Mouse (Mus musculus) right cerebral cortex, postnatal 25 days (tissue): ENCODE data around the gene Rgs9bp.

Experiments used
- DNase-seq: peaks from one replicate; pipeline ENCODE4 v3.0.0; 2022

The Rgs9bp gene

DNA sequence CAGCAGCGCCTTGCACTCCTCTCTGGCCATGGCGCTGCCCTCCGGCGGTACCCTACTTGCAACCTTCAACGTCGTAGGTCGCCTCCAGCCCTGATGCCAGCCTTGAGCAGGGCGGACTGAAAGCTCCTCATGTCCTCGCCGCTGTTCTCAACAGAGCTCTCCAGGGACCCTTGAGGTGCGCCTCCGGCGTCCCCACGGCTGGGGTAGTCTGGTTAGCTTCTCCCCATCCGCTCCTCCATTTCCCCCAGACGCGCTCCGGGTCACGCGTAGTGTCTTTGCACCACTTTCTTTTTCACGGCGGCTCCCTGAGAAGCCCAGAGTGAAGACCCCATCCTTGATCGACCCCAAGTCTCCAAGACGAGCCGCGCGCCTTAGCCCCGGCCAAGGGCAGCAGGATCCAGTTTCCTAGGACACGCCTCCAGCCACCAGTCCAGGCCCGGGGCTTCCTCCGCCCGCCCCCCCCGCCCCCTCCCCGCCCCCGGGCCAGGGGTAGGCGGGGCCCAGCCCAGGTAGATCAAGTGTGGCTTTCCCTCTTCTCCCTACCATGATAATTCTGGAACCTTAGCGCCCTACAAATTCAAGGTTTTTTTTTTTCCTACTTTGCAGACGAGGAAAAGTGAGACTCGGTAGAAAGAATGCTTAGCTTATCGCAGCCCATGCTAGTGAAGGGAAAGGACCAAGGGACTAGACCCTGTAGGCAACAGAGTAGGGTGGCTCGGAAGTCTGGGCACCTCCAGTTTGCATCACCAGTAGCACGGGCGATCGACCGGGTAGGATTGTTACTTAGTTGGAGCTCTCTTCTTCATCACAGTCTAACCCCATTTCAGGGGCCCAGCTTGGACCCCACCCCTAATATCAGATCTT, at the start of gene Rgs9bp:
Gene Rgs9bp, minus strand, starts transcription at position 392 of the 864 bp plus-strand sequence.
- no peak for DNase-seq

DNA sequence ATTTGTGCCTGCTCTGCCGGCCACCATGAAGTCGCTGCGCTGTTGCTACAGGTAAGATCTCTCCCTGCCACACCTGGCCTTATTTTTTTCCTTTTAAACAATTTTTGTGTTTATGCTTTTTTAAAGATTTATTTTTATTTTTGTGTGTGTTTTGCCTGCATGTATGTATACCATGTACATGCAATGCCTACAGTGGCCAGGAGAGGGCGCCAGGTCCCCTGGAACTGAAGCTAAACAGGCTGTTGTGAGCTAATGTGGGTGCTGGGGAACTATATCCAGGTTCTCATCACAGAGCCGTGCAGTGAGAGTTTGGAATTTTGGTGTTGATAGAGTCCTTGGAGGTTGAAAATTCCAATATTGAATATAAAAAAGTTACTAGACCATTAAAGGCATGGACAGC, 43.1 kb upstream of the Rgs9bp start:
- DNase-seq: no peak

DNA sequence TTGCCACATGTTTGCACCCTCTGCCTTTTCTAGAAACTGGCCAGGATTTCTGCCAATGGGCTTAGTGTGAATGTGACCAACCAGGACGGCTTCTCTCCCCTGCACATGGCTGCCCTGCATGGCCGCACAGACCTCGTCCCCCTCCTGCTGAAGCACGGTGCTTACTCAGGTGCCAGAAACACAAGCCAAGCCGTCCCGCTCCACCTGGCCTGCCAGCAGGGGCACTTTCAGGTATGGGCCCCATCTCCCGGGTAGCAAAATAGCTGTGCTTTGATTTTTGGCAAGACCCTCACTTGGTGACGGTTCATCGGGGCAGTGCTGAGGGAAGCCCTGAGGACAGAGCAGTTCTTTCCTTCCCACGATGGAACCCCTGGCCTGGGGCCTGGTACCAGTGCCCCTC, 42.0 kb upstream of the Rgs9bp start:
- no peak for DNase-seq

GRCm38 (mm10) chr7:35626038-35626437, 40.7 kb upstream of the Rgs9bp start:
- no peak for DNase-seq

GRCm38 (mm10) chr7:35622626-35623025, 37.2 kb upstream of the Rgs9bp start:
- no peak for DNase-seq

- DNase-seq: no peak
Observed at GRCm38 (mm10) chr7:35617513-35617912, 32.1 kb upstream of the Rgs9bp start.

DNA sequence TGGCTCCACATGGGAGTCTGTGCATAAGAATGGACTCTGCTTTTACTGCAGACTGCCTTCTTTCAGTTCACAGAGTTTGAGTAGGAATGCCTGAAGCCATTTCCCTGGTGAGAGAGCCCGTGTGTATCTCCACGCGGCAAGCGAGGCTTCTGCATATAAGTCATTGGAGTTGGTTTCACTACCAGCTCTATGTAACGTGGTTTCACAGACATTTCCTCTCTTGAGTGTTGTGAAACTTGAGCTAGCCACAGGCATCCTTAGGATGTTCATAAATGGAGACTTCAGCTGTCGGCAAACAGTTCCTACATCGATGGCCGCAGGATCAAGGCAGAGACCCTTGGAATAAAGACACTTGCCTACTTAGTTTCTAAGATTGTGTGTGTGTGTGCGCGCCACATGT, 23.9 kb upstream of the Rgs9bp start:
- no peak for DNase-seq

DNA sequence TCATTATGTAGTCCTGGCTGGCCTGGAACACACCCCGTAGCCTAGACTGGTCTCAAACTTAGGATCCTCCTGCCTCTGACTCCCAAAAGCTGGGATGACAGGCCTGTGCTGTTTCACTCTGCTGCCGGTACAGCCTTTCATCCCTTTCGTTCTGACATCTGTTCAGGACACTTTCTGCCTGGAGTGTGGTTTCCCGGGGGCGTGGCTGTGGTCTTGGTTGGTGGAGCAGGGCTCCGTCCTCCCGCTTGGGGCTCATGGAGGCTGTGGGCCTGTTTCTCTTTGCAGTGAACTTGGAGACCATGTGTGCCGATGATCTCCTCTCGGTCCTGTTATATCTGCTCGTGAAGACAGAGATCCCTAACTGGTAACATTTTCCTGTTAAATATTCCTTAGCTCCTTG, 21.4 kb upstream of the Rgs9bp start:
- no peak for DNase-seq

GRCm38 (mm10) chr7:35602766-35603165, 17.4 kb upstream of the Rgs9bp start:
- DNase-seq: no peak

DNA sequence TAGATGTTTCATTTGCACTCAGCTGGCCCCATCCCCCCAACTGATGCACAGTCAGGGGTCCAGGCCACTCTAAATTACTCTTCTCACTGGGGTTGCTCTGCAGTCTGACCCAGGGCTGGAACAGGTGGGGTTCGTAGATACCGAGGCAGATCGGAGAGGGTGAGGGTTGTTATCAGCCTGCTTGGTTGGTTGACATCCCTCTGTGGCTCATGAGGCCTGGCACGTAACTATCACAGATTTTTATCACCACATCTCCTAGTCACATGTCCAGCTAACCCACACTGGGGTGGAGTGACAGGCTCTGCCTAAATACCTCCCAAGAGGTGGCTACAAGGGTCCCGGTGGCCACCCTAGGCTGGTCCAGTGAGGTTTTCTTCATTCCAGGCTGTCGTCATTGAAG, 15.7 kb upstream of the Rgs9bp start:
- DNase-seq: no peak

GRCm38 (mm10) chr7:35600031-35600430, 14.6 kb upstream of the Rgs9bp start:
- DNase-seq: no peak

DNA sequence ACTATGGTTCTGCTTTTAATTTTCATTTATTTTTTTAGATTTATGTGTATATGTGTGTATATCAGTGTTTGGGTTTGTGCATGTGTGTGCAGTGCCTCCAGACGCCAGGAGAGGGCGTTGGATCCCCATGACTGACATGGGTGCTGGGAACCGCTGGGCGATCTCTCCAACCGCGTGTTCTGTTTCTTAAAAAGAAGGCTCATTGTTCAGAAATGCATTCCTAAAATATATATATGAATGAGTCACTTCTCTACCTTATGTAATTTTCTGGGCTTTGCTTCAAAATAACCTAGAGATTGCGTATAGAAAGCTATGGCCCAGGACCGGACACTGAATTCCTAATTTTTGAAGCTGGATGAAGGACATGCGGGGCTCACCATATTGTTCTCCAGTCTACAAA, 14.1 kb upstream of the Rgs9bp start:
- DNase-seq: no peak

- DNase-seq: no peak
Observed at GRCm38 (mm10) chr7:35594311-35594710, 8.9 kb upstream of the Rgs9bp start.

- DNase-seq: peak; percentile 50
Observed at GRCm38 (mm10) chr7:35590731-35591191, 5.4 kb upstream of the Rgs9bp start.

GRCm38 (mm10) chr7:35589485-35589884, 4.1 kb upstream of the Rgs9bp start:
- DNase-seq: no peak

DNA sequence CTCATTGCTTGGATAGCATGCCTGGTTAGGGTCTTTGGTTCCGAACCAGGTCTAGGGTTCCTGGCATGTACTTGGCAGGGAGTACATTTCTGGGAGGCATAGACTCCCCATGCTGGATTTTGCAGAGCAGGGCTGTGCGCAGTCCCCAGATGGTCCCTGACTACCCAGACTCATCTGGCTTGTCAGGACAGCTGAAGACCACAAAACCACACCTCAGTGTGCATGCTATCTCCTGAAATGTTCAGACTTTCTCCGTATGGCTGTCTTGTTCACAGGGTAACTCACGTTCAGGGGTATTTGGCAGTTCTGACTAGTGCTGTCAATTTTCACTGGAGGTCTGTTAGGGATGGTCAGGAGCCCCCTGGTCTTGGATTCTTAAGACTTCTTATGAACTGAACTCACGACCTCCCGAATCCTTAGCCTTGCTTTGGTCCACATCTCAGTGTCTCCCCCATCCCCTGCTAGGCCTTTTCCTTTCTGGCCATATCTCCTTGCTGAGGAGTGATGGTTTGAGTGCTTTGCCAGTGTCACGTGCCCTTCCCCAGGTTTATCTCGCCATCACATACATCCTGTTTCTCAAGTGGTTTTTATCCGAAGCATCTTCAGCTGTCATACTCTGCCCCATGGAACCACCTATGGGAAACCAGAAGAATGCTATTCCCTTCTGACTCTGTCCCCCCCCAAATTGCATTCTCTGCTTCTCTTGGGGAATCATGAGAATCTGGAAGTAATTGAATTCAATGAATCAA, 3.5 kb upstream of the Rgs9bp start:
- no peak for DNase-seq

DNA sequence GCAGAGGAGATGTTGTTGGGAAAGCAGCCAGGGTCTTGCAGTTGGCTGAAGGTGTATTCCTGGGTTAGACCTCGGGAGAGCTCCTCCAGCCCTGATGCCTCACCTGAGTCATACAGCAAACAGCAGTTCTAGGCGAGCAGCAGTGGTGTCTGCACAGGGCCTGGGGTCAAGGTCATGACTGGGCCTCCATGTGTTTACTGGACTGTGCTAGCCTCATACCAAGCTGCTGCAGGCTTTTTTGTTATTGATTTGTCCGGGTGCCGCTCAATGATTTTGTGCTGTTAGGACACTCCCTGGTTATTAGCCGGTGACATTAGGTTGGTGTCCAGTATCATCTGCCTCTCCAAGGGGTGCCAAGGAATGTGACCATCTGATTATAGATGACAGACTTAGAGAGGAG, 2.3 kb upstream of the Rgs9bp start:
- DNase-seq: no peak

GRCm38 (mm10) chr7:35586906-35587445, 1.6 kb upstream of the Rgs9bp start:
- DNase-seq: no peak

DNA sequence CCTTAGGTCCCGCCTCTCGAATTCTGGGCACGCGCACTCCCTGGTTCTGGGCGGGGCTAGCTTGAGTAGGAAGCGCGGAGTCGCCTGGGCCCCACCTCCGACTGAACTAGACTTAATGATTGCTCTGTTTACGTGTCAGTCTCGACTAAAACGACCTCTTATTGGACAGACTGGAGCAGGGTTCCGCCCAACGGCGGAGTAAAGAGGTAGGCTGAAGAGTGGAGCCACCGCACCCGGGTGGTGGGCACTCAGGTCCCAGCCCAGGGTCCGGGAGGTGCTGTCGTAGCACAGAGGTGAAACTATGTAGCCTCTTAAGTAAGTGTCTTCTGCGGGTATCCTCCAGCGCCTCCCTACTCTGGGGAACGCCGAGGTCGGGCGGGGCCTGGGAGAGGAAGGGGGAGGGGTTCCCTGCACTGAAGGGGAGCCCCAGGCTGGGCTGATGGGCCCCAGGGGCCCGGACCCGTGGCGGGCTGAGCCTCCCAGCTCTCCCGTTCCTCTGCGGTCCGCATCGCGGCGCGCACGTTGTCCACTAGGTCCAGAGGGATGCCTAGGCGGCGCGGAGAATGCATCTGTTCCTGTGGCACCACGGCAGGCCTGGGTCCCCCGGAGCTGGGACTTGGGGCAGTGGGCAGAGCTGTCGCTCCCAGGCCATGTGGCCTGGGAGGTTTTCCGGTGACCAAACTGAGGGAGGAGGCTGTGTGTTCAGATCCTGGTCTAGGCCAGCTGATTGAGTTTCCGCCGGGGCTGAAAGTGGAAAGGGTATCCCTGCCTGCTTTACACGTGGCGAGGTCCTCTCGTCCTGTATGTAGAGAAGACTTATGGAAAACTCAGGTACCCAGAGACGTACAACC, 898 bp upstream of the Rgs9bp start, which contains the start of gene Ankrd27:
Gene Ankrd27, plus strand, starts transcription at position 190 of the 851 bp plus-strand sequence.
- peak; percentile 94 for DNase-seq

- peak; percentile 35 for DNase-seq
Observed at GRCm38 (mm10) chr7:35584786-35585190, 594 bp downstream of the Rgs9bp start.

DNA sequence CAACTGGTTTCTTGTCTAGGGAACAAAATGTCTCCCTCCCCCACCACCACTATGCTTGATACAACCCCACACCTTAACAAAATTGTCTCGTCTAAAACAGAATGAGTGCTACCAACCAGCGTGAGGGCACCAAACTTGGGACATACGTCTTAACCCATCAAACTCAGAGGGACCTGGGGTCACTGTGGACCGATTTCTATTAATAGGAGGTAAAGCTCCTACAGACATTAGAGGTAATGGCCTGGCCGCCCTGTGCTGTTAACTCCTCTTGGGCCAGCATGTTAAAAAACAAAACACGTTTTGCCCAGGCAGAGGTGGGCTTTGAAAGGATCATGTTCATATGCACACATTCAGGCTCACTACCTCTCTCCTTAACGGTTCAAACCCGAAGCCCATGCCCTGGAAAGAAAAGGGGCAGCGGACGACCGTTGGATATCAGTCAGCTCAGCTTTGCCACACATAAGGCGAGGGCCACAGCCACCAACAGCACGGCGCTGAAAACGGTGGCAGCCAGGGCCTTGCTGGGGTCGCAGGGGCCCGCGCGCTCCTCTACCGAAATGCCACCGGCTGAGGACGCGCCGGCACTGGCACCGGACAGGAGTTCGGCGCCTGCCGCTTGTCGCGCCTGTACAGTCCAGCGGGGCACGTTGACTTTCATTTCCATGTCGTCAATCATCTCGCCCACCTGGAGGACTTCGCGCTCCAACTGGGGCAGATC, 1.2 kb downstream of the Rgs9bp start:
- DNase-seq: no peak

DNA sequence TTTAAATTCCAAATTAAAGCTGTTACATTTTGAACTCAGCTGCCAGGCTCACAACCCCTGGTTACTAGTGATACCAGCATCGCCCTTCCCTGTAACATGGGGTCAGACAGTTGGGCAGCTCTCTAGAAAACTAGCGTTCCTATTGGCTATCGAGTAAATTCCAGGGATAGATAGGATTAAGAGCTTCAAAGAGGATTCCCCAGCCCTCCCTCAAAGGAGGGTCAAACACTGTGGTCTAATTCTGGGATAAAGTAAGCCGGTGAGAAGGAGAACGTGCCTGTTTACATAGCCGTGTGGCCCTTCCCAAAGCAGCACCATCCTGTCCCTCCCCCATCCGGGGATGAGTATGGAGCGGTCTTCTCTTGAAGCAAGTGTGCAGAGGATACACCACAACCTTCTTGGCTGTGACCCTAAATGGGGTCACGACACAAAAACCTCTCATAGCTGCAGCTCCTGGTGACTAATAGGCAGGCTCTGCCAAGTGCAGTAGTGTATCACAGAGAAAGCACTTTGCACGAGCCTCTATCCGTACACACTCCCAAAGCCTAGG, 1.8 kb downstream of the Rgs9bp start:
- no peak for DNase-seq
